Mouse (Mus musculus): ENCODE data around the gene Map3k5.

GRCm38 (mm10) chr10:20160914-20161313, 226.6 kb downstream of the Map3k5 start:
- TF ChIP-seq POLR2A (IDR thresholded peaks at IDR 0.05; ENCODE audit: control insufficient read depth, low read depth, low read length): no peak
- TF ChIP-seq CTCF (IDR thresholded peaks at IDR 0.05; ENCODE audit: control insufficient read depth, insufficient read depth, insufficient replicate concordance, low read depth, low read length): no peak

Data from testis, adult 2 months (tissue).